Mouse (Mus musculus): ENCODE results near the gene Memo1.
"Not testable (repeated sequence)": the region's sequence is repeated elsewhere in the genome, so short reads cannot be mapped to it uniquely, and the experiment has no call there.

Memo1 gene

DNA sequence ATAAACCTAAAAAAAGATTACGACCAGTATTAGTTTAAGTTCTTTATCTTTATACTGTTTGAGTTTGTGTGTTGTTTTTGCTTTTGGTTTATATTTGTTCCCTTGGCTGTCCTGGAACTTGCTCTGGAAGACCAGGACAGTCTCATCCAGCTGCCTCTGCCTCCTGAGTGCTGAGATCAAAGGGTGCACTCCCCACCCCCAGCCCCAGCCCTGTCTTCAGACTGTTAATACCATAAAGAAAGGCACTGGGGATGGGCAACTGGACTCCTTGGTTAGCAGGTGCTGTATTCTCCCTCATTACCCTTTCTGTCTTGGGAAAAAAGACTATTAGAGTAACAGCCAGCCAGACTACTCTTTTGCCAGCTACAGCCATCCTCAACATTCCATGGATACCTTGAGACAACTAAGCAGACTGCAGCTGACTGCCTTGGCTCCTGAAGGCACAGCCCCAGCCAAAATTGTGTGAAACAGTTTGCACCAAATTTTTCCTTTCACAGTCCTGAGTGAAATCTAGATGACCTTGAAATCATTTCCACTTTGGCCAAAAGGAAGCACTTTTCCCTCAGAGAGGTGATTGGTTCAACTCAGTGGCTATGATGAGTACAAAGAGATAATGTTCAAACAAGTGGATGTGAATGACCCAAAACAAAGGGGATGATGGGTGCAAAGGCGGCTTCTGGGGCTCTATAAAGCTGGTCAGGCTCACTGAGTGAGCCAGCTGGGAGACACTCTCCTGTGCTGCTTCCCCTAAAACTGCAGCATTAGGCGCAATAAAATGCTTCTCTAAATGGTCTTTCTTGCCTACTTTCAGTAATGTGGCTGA is 30.8 kb downstream of the Memo1 start:
- no peak for DNase-seq (ENCODE audit: low spot score)

DNA sequence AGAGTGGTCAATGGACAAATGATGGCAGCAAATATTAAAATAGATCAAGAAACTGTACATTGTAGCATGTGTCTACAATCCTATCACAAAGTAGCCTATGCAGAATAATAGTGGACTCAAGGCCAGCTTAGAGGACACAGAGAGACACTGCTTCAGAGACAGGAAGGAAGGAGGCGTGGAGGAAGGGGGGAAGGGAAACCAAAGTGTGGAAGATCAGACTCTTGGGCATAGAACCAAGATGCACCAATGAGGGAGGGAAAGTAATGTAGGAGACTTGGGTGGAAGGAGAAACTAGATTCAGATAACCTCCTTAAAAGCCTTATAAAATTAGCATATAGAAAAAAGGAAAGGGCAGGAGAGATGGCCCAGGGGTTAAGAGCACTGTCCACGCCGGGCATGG is 32.9 kb downstream of the Memo1 start:
- no peak for DNase-seq (ENCODE audit: low spot score)

DNA sequence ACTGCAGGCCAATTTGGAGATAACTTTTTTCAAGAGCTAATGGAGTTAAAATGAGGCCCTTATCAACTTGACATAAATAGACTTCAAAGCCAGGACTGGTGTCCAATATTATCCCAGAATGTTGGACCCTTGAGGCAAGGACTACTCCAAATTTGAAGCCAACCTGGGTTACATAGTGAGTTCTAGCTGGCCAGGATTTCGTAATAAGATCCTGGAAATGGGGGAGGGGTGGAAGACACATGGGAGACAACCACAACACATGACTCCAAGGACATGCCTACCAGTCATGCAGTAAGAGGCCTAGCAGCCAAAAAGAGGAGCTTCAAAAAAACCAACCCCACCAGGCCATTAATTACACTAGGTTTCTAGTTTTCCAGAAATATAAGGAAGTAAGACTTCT is 50.0 kb downstream of the Memo1 start:
- DNase-seq (ENCODE audit: low spot score) = no peak

DNA sequence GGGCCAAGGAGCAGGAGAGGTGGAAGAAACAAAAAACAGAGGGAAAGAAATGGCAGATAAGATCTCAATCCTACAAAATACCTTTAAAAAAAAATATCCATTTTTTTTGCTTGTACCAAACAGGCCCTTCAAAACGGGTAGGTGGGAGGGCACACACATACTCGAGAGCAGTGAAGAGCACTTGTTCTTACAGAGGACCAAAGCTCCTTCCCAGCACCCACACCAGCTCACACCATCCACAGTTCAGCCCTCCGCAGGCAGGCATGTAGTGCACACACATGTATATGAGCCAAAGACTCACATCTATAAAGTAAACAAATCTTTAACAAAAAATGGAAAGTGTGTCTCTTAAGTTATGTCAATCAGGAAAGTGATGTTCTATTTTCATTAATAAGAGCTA is 52.5 kb downstream of the Memo1 start:
- no peak for DNase-seq (ENCODE audit: low spot score)

DNA sequence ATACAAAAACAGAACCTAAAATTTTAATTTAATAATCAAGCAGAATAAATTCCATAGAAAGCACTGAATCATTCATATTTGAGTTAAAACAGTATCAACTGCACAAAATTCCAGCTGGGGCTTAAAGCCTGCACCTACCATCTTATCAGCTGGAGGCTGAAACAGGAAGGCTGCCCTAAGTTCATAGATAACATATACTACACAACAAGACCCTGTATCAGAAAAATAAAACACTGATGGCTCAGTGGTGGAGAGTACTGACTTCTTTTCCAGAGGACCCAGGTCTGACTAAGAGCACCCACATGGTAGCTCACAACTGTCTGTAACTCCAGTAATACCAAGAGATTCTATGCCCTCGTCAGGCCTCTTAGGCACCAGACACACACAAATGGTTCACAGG is 55.0 kb downstream of the Memo1 start:
- DNase-seq (ENCODE audit: low spot score) = no peak

DNA sequence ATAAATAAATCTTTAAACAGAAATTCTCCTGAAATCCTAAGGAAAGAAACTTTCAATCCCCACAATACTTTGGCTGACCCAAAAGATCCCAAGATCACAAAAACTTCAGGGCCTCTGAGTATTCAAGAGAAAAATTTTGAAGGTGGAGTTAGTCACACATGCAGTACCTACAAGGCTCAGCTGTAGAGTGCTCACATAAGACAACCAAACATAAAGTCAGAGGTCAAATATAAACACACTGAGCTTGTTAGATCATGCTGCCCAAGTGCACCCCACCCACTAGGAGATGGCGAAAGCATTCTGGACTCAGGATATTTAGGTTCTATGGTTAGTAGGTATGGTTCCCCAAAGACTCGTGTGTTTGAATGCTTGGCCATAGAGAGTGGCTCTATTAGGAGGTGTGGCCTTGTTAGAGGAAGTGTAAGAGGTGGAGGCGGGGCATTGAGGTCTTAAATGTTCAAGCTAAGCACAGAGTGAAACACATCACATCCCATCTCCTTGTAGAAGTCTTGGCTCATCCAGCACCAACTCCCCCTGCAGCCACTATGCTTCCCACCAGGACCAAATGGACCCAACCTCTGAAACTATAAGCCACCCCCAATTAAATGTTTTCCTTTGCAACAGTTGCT is 67.1 kb downstream of the Memo1 start:
- DNase-seq (ENCODE audit: low spot score) = no peak

DNA sequence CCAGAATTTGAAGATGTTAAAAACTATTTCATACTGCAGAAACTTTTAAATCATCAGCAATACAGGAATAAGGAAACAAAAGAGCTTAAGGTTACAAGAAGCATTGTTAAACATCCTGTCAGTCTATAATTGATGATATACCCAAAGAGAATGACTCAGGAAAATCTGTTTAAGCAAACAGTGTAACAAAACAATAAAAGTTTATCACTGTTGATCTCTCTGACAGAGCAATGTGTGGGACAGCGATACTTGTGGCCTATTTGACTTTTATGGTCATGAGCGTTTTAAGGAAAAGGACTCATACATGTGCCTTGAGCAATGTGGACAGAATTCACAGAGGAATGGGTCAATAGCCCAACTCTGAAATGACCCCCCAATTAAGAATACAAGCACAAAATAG is 78.0 kb downstream of the Memo1 start:
- DNase-seq (ENCODE audit: low spot score) = no peak

DNA sequence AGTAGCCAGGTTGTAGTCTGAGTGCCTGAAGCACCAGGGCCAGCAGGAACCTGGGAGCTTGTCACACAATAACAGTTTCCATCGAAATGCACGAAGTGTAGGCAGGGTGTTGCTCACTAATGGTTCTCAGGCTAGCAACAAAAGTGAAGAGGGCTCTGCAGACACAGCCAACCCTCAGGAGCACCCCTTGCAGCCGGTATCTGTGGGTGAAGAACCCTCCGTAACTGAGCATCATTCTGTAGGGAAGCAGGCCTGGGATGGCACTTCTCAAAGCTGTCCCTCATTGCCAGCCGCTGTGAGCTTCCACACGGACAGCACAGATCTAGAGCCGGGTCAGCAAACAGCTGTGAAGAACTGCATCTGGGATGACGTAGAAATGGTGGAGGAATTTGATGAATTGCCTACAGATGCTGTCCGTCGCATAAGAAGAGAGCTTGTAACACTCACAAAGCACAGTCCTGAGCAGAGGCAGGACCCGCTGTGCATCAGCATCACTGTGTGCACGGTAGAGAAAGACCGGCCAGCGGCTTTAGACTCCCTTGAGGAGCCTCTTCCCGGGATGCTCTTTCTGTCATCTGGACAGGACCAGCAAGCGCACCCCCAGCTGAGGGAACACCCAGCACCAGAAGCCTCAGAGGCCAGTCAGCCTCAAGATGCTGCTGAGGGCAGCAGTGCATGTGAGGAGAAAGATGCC is 82.3 kb downstream of the Memo1 start:
- not testable (repeated sequence) for DNase-seq (ENCODE audit: low spot score)

GRCm38 (mm10) chr17:74209143-74209908 is 86.0 kb downstream of the Memo1 start:
- no peak for DNase-seq (ENCODE audit: low spot score)

DNA sequence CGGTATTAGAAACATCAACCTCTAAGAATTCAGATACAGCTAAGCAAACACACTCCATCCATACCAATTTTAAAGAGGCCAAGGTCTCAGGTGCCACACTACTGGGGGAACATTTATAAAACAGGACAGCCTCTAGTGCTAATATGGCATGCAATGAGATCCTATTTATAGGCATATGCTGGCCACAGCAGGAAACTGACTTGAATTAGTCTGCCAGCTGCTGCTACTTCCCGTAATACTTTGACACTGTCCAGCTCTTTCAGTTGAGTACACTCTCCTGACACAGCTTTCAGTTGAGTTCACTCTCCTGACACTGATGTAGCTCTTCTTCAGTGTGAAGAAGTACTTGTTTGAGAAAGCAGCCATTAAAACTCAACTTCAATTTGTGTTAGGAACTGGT is 99.4 kb downstream of the Memo1 start:
- no peak for DNase-seq (ENCODE audit: low spot score)

GRCm38 (mm10) chr17:74194755-74195154 is 100.6 kb downstream of the Memo1 start:
- no peak for DNase-seq (ENCODE audit: low spot score)

- DNase-seq (ENCODE audit: low spot score) = no peak
Measured at GRCm38 (mm10) chr17:74193463-74193862, 101.9 kb downstream of the Memo1 start.

GRCm38 (mm10) chr17:74191446-74191845 is 103.9 kb downstream of the Memo1 start:
- no peak for DNase-seq (ENCODE audit: low spot score)

GRCm38 (mm10) chr17:74186197-74186596 is 109.1 kb downstream of the Memo1 start:
- no peak for DNase-seq (ENCODE audit: low spot score)

DNA sequence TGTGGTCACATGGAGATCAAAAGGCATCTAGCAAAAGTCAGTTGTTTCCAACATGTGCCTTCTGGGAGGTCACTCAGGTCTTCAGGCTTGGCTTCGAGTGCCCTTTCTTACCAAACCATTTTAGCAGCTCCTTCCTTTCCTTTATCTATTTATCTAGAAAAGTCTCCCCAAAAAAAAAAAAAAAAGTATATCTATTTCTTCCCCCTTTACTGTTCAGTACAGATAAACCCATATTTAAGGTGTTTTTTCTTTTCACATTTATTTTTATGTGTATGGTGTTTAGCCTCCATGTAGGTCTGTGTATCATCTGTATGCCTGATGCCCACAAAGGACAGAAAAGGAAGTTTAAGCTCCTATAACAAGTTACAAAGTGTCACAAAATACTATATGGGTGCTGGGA is 110.6 kb downstream of the Memo1 start:
- DNase-seq (ENCODE audit: low spot score) = no peak

DNA sequence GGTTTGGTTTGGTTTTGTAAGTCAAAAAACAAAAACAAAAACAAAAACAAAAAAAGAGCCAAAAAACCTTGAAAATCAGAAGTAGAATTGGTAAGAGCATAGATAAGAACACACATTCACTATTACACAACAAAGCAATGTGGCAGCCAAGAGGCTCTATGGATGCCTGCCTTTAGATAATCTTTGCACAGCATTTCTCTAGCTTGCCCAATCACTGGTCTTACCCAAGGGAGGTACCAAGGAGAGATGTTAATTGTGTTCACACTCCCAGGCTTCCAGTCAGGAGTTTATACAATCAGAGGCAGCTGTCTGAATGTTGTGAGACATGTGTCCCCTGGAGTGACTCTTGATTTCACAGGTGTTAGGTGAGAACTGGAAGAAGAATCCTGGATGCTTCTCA is 114.4 kb downstream of the Memo1 start:
- no peak for DNase-seq (ENCODE audit: low spot score)

GRCm38 (mm10) chr17:74179640-74180039 is 115.7 kb downstream of the Memo1 start:
- DNase-seq (ENCODE audit: low spot score) = not testable (repeated sequence)

GRCm38 (mm10) chr17:74173726-74174125 is 121.6 kb downstream of the Memo1 start:
- no peak for DNase-seq (ENCODE audit: low spot score)

DNA sequence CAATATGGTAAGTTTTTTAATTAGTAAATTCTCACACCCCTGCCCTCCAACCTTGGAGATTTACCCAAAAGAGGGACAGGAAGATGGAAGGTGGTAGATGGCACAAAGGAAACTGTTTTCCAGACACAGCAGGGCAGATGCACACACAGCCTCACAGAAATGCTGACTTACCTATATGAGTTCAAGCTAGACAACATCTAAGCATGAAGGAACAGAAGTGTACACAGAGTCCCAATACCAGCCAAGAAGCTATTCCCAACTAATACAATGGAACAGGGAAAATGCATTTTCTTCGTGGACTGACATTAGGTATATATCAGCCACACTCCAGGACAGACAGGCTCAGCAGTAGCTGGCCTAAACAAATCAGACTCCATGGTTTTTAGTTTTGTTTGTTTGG is 122.5 kb downstream of the Memo1 start:
- no peak for DNase-seq (ENCODE audit: low spot score)

DNA sequence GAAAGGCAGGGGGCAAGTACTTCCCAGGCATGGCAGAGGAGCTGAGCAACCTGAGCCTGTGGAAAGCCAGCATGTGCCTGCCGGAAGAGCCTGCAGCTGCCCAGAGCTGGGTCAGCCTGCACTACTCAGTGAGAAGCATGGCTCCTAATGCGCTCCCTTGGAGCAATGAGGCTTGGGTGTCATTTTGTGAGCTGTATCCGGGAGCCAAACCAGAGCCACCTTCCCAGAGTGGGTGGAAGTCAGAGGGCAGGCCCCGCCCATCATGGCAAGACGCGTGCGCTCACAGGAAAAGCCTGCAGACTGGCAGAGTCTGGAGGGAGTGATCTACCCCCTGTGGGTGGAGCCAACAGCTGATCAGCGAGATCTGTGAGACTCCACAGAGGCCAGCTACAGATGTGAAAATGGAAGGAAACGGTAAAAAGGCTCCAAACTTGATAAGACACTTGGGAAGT is 135.9 kb downstream of the Memo1 start:
- DNase-seq (ENCODE audit: low spot score) = peak; percentile 77

- no peak for DNase-seq (ENCODE audit: low spot score)
Measured at GRCm38 (mm10) chr17:74158161-74158560, 137.2 kb downstream of the Memo1 start.
